In the genomic region with DNA sequence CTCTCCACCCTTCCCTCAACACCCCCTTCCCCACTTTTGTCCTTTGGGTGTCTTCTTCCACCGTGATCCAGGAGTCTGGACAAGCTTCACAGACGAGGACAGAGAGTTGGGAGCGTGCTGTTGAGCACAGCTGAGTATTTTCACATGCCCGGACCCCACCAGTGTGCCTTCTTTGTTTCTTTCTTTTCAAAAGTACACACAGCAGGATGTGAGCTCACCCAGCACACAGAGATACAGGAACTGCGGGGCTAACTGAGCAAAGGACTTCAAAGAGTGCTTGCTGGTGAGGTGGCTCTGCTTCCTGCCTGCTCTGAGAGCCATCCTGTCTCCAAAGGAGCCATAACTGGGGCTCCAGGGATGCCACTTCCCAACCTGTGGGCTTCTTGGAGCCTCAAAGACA, we compare ENCODE assay signal across 19 mouse cellular contexts. TPM values are rescaled to one million over a fixed set of nuclear protein-coding genes. Genes with fewer than 3 reads are reported as not detected.
DNase-seq lines count a peak whose midpoint lies in the region; ATAC-seq and TF ChIP-seq lines count a peak whose summit lies in the region.
"Had no signal": no experiment of that assay in that cellular context is flagged by ENCODE, and none has a peak within 500 bp of the region (broad histone marks: within the 10 kb centered on the region; RNA-seq: fewer than 3 reads in every experiment).

No protein-coding gene starts in this region.

- H3K4me1 ChIP-seq in midbrain, embryonic 10.5 days: no peaks in the 10 kb centered on the region
- no peaks in the 10 kb centered on the region for H3K4me1 ChIP-seq in intestine, postnatal 0 days (replicated peaks; ENCODE audit: control insufficient read depth, insufficient read depth, low read length)
- H3K4me1 ChIP-seq: midbrain, embryonic 12.5 days; stomach, embryonic 15.5 days had no signal

- no peak for TF ChIP-seq CTCF in intestine, postnatal 0 days (IDR thresholded peaks at IDR 0.05; ENCODE audit: low read depth)

- no peaks in the 10 kb centered on the region for H3K9me3 ChIP-seq in midbrain, embryonic 10.5 days (replicated peaks)
- H3K9me3 ChIP-seq in intestine, postnatal 0 days (ENCODE audit: control insufficient read depth): no peaks in the 10 kb centered on the region
- H3K9me3 ChIP-seq: midbrain, embryonic 12.5 days; stomach, embryonic 15.5 days had no signal

- no peaks in the 10 kb centered on the region for H3K36me3 ChIP-seq in midbrain, embryonic 10.5 days
- no peaks in the 10 kb centered on the region for H3K36me3 ChIP-seq in intestine, postnatal 0 days (ENCODE audit: control insufficient read depth, insufficient read depth)
- H3K36me3 ChIP-seq: midbrain, embryonic 12.5 days; stomach, embryonic 15.5 days had no signal

- no peak overlapping the region for H3K4me3 ChIP-seq in midbrain, embryonic 10.5 days
- no peak overlapping the region for H3K4me3 ChIP-seq in intestine, postnatal 0 days (ENCODE audit: low read depth, low read length)
- H3K4me3 ChIP-seq: erythroblast, embryonic 14.5 days; gastrocnemius, adult 2 months; midbrain, embryonic 12.5 days; stomach, embryonic 15.5 days had no signal

- peak; percentile 87 for DNase-seq in CD4-positive helper T cell, adult 2 months (ENCODE audit: low read depth, low spot score)
- DNase-seq in CD4-positive, CD25-positive, alpha-beta regulatory T cell, adult 2 months (ENCODE audit: low read depth, low spot score): peak; percentile 86
- DNase-seq in thymus, postnatal 0 days (ENCODE audit: low spot score): peak; percentile 90
- no peak for DNase-seq in midbrain, embryonic 10.5 days (ENCODE audit: low spot score)
- DNase-seq in ovary, postnatal 14 days (ENCODE audit: low spot score): no peak
- DNase-seq: cerebellum, adult 11 months; cerebellum, postnatal 25 days; gastrocnemius, adult 2 months; heart, adult 11 months; lung, postnatal 36 days had no signal

- no peak overlapping the region for H3K27ac ChIP-seq in midbrain, embryonic 10.5 days (replicated peaks)
- H3K27ac ChIP-seq in intestine, postnatal 0 days (ENCODE audit: low read depth, low read length): no peak overlapping the region
- H3K27ac ChIP-seq: gastrocnemius, adult 2 months; hindbrain, postnatal 0 days; liver, embryonic 14.5 days; midbrain, embryonic 12.5 days; stomach, embryonic 15.5 days had no signal

- ATAC-seq in inflammation-experienced regulatory T-cells, adult 6 months: peak; percentile 82
- ATAC-seq in intestine, postnatal 0 days: no peak
- ATAC-seq: forebrain, embryonic 16.5 days; hindbrain, postnatal 0 days; Patski had no signal

- H3K9ac ChIP-seq in intestine, postnatal 0 days (ENCODE audit: low read depth, low read length): no peak overlapping the region
- H3K9ac ChIP-seq: liver, embryonic 14.5 days; midbrain, embryonic 12.5 days; stomach, embryonic 15.5 days had no signal

- H3K27me3 ChIP-seq in midbrain, embryonic 10.5 days (ENCODE audit: low read depth, poor library complexity, severe bottlenecking): no peaks in the 10 kb centered on the region
- H3K27me3 ChIP-seq in intestine, postnatal 0 days (replicated peaks; ENCODE audit: control insufficient read depth, insufficient read depth, low read length): no peaks in the 10 kb centered on the region
- H3K27me3 ChIP-seq: midbrain, embryonic 12.5 days; stomach, embryonic 15.5 days had no signal

- H3K4me2 ChIP-seq in intestine, postnatal 0 days (replicated peaks; ENCODE audit: low read depth): no peak overlapping the region
- H3K4me2 ChIP-seq: midbrain, embryonic 12.5 days; stomach, embryonic 15.5 days had no signal

- WGBS in midbrain, embryonic 10.5 days: 74% methylated on average over 5 of the region's 5 CpGs
- WGBS in intestine, postnatal 0 days: 66% methylated on average over 5 of the region's 5 CpGs

RNA-seq across cellular contexts. Expression of a gene that starts 32.3 kb away (rescaled TPM):
- 100 to 1,000 TPM in 1 of 3 experiments, 10 to 100 TPM in 2; 86.5 to 144 (median 99.9) TPM for polyA plus RNA-seq in inflammation-experienced regulatory T-cells, adult 6 months (2017; shearing (Covaris generic))
- polyA plus RNA-seq in thymus, postnatal 0 days (2015; fragmentation: Nextera tagmentation; extraction: Ambion mirVana): 54.6 and 63.1 TPM in 2 replicates
- 1.8 and 2.0 TPM in 2 replicates for polyA plus RNA-seq in midbrain, embryonic 10.5 days (2016; fragmentation: Nextera tagmentation; extraction: Ambion mirVana)
- polyA plus RNA-seq in intestine, postnatal 0 days (2015; fragmentation: Nextera tagmentation; extraction: Ambion mirVana): 1.1 and 1.8 TPM in 2 replicates
- polyA plus RNA-seq: erythroblast, embryonic 14.5 days had no signal

Comparison
In these comparisons a context has a peak if more than half of its experiments do, and no peak if none do; other contexts are left out.
1. DNase-seq: peak in CD4-positive helper T cell, adult 2 months (single experiment), CD4-positive, CD25-positive, alpha-beta regulatory T cell, adult 2 months (single experiment) and thymus, postnatal 0 days (single experiment); none in midbrain, embryonic 10.5 days (single experiment) and ovary, postnatal 14 days (single experiment).
2. RNA of a gene that starts 32.3 kb away (polyA plus RNA-seq): 86.5 to 144 TPM in inflammation-experienced regulatory T-cells, adult 6 months and 54.6 to 63.1 TPM in thymus, postnatal 0 days; 1.8 to 2.0 TPM in midbrain, embryonic 10.5 days and 1.1 to 1.8 TPM in intestine, postnatal 0 days; every median in the first group is over 10 times any median in the second.